Mouse (Mus musculus) bone marrow, adult 2 months (tissue): ENCODE data around the gene Gulp1.

Experiments
- CTCF ChIP-seq: fragments of 200-500 bp; IDR thresholded peaks from 2 replicates; pipeline ENCODE4 v1.5.1; 2011; ENCODE audit warnings: low read length, control low read depth; ENCODE audit not compliant: control insufficient read depth, insufficient read depth
- POLR2A ChIP-seq: fragments of 200-500 bp; IDR thresholded peaks from 2 replicates; pipeline ENCODE4 v1.6.1; 2011; ENCODE audit warnings: low read depth, mild to moderate bottlenecking, control low read depth, low read length, borderline replicate concordance; ENCODE audit not compliant: control insufficient read depth

DNA sequence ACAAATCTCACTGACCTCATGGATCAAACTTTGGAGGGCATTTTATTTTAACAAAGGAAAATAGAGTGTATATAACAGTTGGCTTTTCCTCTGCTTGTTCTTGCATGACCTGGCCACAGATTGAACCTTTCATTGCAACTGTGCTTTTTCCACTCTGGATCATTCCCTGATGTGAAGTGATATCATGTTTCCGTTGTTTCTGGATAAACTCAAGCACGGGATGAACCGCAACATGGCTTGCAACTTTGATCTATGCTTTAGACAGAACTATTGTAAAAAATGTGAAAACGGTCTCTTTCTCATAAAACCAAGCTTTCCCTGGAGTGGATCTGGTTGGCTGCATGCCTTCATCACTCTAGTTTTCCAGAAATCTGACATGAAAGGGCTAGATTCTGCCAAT is 282.6 kb downstream of the Gulp1 start:
- no peak for TF ChIP-seq POLR2A
- TF ChIP-seq CTCF = no peak
